Mouse (Mus musculus): ENCODE results near the gene Ccdc169.
"Not testable (repeated sequence)": the region's sequence is repeated elsewhere in the genome, so short reads cannot be mapped to it uniquely, and the experiment has no call there.

Ccdc169 gene

GRCm38 (mm10) chr3:55203621-55204020 is 66.5 kb downstream of the Ccdc169 start:
- not testable (repeated sequence) for DNase-seq

GRCm38 (mm10) chr3:55206413-55206812 is 69.3 kb downstream of the Ccdc169 start:
- no peak for DNase-seq

GRCm38 (mm10) chr3:55207665-55208064 is 70.5 kb downstream of the Ccdc169 start:
- DNase-seq, result no peak

- DNase-seq, result no peak
These were observed 75.1 kb downstream of the Ccdc169 start for GRCm38 (mm10) chr3:55212254-55212653.

GRCm38 (mm10) chr3:55213785-55214184 is 76.6 kb downstream of the Ccdc169 start:
- no peak for DNase-seq

- DNase-seq, result no peak
These were observed 77.3 kb downstream of the Ccdc169 start for GRCm38 (mm10) chr3:55214413-55214812.

- no peak for DNase-seq
These were observed 85.4 kb downstream of the Ccdc169 start for GRCm38 (mm10) chr3:55222502-55222901.

Data from B cell, adult 2 months (primary cell).